Mouse (Mus musculus): ENCODE measurements around the gene Zyg11b. TPM values are rescaled to one million over a fixed set of nuclear protein-coding genes. Genes with fewer than 3 reads are reported as not detected.

Gene Zyg11b
- total RNA-seq, 2 experiments from 2014 or later = 29.5 to 35.4 TPM

DNA sequence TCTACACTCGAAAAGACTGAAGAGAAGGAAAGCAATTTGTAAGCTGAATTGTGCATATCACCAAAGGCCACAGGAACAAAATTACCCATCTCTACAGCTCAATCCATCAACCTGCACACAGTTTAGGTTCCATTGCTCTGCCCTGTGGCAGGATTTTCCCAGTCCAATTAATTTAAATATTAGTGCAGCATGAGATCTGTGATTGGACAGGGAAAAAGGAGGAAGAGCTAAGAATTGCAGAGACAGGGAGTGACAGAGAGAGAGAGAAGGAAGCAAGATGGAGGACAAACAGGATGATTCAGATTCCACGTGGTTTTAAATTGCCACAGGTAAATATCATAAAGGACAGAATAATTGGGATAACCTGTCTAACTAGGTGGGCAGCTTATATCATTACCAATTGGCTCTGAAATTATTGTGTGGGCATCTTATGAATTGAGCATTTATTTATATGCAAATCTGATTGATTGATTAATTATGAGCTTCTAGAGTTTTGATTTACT is 108.0 kb downstream of the Zyg11b start:
- DNase-seq = no peak

DNA sequence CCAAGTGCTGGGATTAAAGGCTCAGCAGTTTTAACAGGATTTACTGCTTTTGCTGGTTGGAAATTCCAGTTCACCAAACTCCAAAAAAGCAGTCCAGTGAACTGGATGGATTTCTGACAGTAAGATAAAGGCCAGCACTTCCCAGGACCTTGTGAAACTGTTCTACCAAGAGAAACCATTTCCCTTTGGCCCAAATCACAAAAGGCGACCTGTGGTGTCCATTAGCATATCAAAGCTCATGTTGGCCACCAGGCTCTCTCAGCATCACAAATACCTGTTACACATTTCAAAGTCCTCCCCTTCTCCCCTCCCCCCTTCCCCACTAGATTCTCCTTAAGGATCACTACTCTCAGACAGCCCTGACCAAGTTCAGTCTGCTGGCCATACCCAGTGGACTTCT is 118.6 kb downstream of the Zyg11b start:
- no peak for DNase-seq

Other genes starting within 250 kb of the Zyg11b start
- gene Podn, start 204.7 kb downstream of the Zyg11b start, total RNA-seq (2021) = 1 to 10 TPM; 7.0 to 7.4 TPM
- 100 to 1,000 TPM; 444 to 569 TPM for gene Scp2, start 156.1 kb downstream of the Zyg11b start, total RNA-seq (2021)
- gene Echdc2, start 135.7 kb downstream of the Zyg11b start, total RNA-seq (2021) = 10 to 100 TPM; 29.1 to 33.8 TPM
- 1 to 10 TPM in 1 of 2 experiments, under 1 TPM in 1; 0.91 to 1.2 TPM for gene Zyg11a, start 83.0 kb downstream of the Zyg11b start, total RNA-seq (2021)
- gene Coa7, start 27.0 kb upstream of the Zyg11b start, total RNA-seq (2021) = 10 to 100 TPM; 56.1 to 61.8 TPM
- gene Shisal2a, start 82.3 kb upstream of the Zyg11b start, total RNA-seq (2021) = 1 to 10 TPM; 2.7 to 5.9 TPM
- 10 to 100 TPM; 18.2 to 20.5 TPM for gene Gpx7, start 105.9 kb upstream of the Zyg11b start, total RNA-seq (2021)
- gene Tut4, start 158.3 kb upstream of the Zyg11b start, total RNA-seq (2021) = 10 to 100 TPM; 37.9 to 52.2 TPM